Mouse (Mus musculus) embryonic facial prominence, embryonic 11.5 days (tissue): Measurements from ENCODE around the gene Megf6. TPM values are rescaled to one million over a fixed set of nuclear protein-coding genes. Genes with fewer than 3 reads are reported as not detected.

Source experiments
- ATAC-seq: fragments of 200-750 bp; cut with Nextera tagmentation; replicated peaks from 2 replicates; pipeline ENCODE4 v1.8.0; 2017; ENCODE audit warnings: low read depth; ENCODE audit not compliant: insufficient number of reproducible peaks, low FRiP score, low TSS enrichment
- DNase-seq: peaks from one replicate; pipeline ENCODE4 v3.0.0-alpha.2; 2015; ENCODE audit warnings: low spot score
- H3K27ac ChIP-seq: fragments of 300-500 bp; sonication (generic); replicated peaks from 2 replicates; pipeline ENCODE4 v1.5.1; 2014; ENCODE audit warnings: mild to moderate bottlenecking, low read depth, low read length, control low read depth
- H3K27me3 ChIP-seq: fragments of 300-500 bp; sonication (generic); 2 replicates; pipeline ENCODE4 v1.6.1; 2014; ENCODE audit warnings: mild to moderate bottlenecking, low read length, moderate library complexity, mixed read lengths; ENCODE audit not compliant: control insufficient read depth, insufficient read depth
- H3K36me3 ChIP-seq: fragments of 300-500 bp; sonication (generic); replicated peaks from 2 replicates; pipeline ENCODE4 v1.6.1; 2014; ENCODE audit warnings: low read depth, mild to moderate bottlenecking, low read length, moderate library complexity, mixed read lengths; ENCODE audit not compliant: control insufficient read depth, insufficient read depth
- H3K4me1 ChIP-seq: fragments of 300-500 bp; sonication (generic); 2 replicates; pipeline ENCODE4 v1.6.1; 2014; ENCODE audit warnings: low read length, mixed read lengths; ENCODE audit not compliant: control insufficient read depth, insufficient read depth
- H3K4me2 ChIP-seq: fragments of 300-500 bp; sonication (generic); 2 replicates; pipeline ENCODE4 v1.6.1; 2014; ENCODE audit warnings: low read depth, mild to moderate bottlenecking, control low read depth, low read length, moderate library complexity
- H3K4me3 ChIP-seq: fragments of 300-500 bp; sonication (generic); 2 replicates; pipeline ENCODE4 v1.5.1; 2014; ENCODE audit warnings: low read depth, low read length, control low read depth
- H3K9ac ChIP-seq: fragments of 300-500 bp; sonication (generic); replicated peaks from 2 replicates; pipeline ENCODE4 v1.6.1; 2014; ENCODE audit warnings: mild to moderate bottlenecking, control low read depth, low read length
- H3K9me3 ChIP-seq: fragments of 300-500 bp; sonication (generic); replicated peaks from 2 replicates; pipeline ENCODE4 v1.6.1; 2016; ENCODE audit warnings: mild to moderate bottlenecking, low read length, inconsistent platforms, mixed read lengths; ENCODE audit not compliant: control insufficient read depth
- WGBS: fragments of 180-500 bp; shearing (Covaris S2); extraction: QIAGEN DNeasy Blood & Tissue Kit; methylation state at CpG from one replicate; pipeline ENCODE4 v1.1.7; 2014; 5-methylcytosine and 5-hydroxymethylcytosine counted together
- polyA plus RNA-seq: library from polyadenylated mRNA; unstranded; fragments of >200 nt; fragmentation: Nextera tagmentation; extraction: Ambion mirVana; gene quantifications from 2 replicates; pipeline ENCODE4 v1.2.1, GENCODE M21; 2014

The Megf6 gene
- polyA plus RNA-seq, 1 experiment from 2014 or later, result 17.6 TPM

DNA sequence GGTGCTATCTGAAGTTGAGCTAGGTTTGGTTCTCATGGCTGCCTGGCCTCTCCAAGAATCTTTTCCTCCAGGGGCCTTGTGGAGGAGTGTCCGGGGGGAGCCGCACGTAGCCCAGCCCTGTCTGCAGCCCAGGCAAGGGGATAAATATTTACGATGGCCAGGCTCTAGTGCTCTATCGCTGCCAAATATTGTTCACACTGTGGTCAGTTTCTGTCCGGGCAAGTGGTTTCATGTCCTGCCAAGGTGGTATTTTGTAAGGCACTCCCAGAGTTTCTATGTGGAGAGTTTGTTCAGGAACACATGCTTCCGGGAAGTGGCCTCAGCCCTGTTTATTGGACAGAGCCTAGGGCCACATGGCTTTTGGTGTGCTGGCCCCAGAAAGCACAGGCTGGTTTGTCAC, 10.5 kb downstream of the Megf6 start:
- Histone ChIP-seq H3K27me3 (no peaks in the 10 kb centered on the region), H3K4me3 (no peak overlapping the region), H3K9me3 (no peaks in the 10 kb centered on the region), H3K36me3 (0 out of 2 replicates have a peak, but pooled peaks cover 2% of the 10 kb centered on the region), H3K27ac (no peak overlapping the region), H3K4me1 (no peaks in the 10 kb centered on the region), H3K9ac (no peak overlapping the region), H3K4me2 (no peak overlapping the region)
- 85% methylated on average over 7 of the region's 7 CpGs for WGBS
- DNase-seq, result no peak
- ATAC-seq, result no peak

DNA sequence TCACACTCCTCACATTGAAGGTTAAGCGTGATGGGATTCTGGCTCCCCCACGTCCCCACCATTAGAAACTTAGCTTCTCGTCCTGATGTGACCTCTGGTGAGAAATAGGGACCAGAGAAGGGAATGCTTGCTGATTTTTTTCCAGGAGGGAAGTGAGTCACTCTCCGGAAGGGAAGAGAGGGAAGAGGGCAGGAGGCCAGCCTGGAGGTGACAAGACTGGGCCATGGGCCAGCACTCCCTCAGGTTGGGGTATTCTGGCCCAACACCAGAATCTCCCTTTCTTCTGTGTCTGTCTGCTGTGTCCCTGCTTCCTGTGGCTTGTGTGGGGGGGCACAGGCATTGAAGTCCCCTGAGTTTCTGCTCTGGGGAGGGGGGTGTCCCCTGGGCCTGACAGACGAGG, 13.0 kb downstream of the Megf6 start:
- H3K36me3 ChIP-seq, result 0 out of 2 replicates have a peak, but pooled peaks cover 2% of the 10 kb centered on the region
- no peaks in the 10 kb centered on the region for H3K9me3 ChIP-seq
- no peak overlapping the region for H3K4me2 ChIP-seq
- H3K4me1 ChIP-seq, result no peaks in the 10 kb centered on the region
- no peak overlapping the region for H3K9ac ChIP-seq
- no peak overlapping the region for H3K27ac ChIP-seq
- DNase-seq (no peak), ATAC-seq (no peak)
- no peaks in the 10 kb centered on the region for H3K27me3 ChIP-seq
- H3K4me3 ChIP-seq, result no peak overlapping the region
- 70% methylated on average over 5 of the region's 5 CpGs for WGBS

DNA sequence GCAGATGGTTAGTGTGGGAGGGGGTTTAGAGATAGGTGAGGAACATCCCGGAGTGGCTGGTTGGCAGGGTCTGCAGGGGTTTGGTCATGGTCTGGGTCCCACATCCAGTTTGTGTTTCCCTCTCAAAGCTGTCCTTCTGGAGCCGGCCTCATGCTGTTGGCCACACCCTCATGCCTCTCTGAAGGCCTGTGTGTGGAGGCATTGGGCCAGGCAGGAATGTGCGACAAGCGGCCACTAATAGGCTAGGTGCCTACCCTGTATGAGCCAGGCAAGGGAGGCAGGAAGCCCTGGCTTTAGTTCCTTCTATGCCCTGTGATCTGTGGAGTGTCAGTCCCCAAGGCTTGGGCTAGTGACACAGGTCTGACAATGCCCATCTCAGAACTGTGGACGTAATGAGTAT, 14.5 kb downstream of the Megf6 start:
- ATAC-seq (no peak), DNase-seq (no peak)
- Histone ChIP-seq H3K9me3 (no peaks in the 10 kb centered on the region), H3K4me3 (no peak overlapping the region), H3K36me3 (0 out of 2 replicates have a peak, but pooled peaks cover 2% of the 10 kb centered on the region), H3K4me2 (no peak overlapping the region), H3K4me1 (no peaks in the 10 kb centered on the region), H3K9ac (no peak overlapping the region), H3K27ac (no peak overlapping the region), H3K27me3 (no peaks in the 10 kb centered on the region)
- WGBS, result 82% methylated on average over 5 of the region's 5 CpGs

DNA sequence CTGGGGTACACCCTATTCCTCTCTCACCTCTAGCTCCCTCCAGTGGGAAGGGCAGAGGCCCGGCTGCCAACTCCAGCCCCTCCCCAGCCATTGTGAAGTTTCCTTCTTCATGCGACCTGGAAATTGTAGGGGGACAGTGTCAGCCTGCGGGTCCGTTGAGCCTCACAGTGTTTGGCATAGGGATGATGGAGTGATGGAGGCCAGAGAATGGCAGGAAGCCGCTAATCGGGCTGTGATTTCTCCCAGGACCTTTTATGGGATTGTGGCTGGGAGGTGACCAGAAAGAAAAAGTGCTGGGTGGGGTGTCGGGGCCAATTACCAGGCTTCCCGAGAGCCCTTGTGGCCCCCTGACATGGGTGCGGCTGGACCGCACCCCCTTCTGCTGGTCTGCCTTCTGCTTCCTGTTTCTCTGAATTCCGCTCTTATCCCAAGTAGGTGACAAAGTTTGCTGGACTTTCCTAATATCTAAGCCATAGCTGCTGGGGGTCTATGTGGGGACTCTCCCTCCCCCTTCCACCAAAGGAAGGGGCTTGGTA, 15.5 kb downstream of the Megf6 start:
- Histone ChIP-seq H3K9me3 (no peaks in the 10 kb centered on the region), H3K27ac (no peak overlapping the region), H3K27me3 (no peaks in the 10 kb centered on the region), H3K4me3 (no peak overlapping the region), H3K9ac (no peak overlapping the region), H3K4me1 (no peaks in the 10 kb centered on the region), H3K4me2 (no peak overlapping the region), H3K36me3 (0 out of 2 replicates have a peak, but pooled peaks cover 2% of the 10 kb centered on the region)
- ATAC-seq, result no peak
- 82% methylated on average over 11 of the region's 11 CpGs for WGBS
- DNase-seq, result no peak

DNA sequence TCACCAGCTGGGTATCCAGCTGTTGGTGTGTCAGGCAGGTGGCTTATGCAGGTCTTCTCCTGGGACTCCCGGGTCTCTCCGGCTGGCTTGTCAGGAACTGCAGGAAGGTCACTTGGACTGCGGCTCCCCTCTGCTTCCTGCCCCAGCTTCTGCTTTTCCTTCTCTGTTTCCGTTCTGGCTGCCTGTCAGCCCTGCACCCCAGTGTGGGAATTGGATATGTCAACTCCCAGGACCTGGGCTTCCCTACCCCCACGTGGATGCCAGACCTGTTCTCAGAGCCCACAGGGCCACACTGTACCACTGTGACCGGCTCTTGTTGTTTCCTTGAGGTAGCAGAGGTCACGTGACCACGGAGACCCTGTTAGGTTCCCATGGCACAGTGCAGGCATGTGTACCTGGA, 18.4 kb downstream of the Megf6 start:
- Histone ChIP-seq H3K36me3 (no peaks in the 10 kb centered on the region; the same call in 1 of the 2 replicates), H3K27ac (no peak overlapping the region), H3K4me3 (no peak overlapping the region), H3K4me2 (no peak overlapping the region), H3K4me1 (no peaks in the 10 kb centered on the region), H3K27me3 (no peaks in the 10 kb centered on the region), H3K9me3 (no peaks in the 10 kb centered on the region), H3K9ac (no peak overlapping the region)
- 69% methylated on average over 8 of the region's 8 CpGs for WGBS
- ATAC-seq (no peak), DNase-seq (no peak)

DNA sequence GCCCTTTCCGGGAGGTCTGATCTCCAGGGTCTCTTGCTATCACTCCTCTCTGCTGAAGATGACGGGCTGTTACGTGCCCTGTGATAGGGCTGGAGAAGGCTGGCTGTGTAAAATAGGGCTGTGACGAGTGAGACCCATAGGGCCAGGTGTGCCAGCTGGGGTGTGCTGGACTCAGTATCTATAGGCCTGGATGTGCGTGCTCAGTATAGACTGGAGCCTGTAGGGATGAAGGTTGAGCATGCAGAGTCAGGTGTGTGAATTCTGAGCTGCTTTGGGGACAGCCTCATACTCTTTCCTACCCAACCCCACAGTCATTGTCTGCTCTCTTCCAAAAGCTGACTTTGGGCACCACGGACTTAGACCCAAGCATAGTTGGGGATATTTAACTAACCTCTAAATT, 27.4 kb downstream of the Megf6 start:
- H3K9me3 ChIP-seq, result no peaks in the 10 kb centered on the region
- H3K36me3 ChIP-seq, result no peaks in the 10 kb centered on the region; the same call in 1 of the 2 replicates
- H3K9ac ChIP-seq, result no peak overlapping the region
- H3K4me1 ChIP-seq, result peaks cover 13% of the 10 kb centered on the region
- H3K4me2 ChIP-seq, result no peak overlapping the region
- peak overlapping the region; percentile 39; the same call in 1 of the 2 replicates for H3K27ac ChIP-seq
- H3K27me3 ChIP-seq, result no peaks in the 10 kb centered on the region
- H3K4me3 ChIP-seq, result no peak overlapping the region
- no peak for DNase-seq
- 0 out of 2 replicates have a peak, but pooled peaks have one; percentile 44 for ATAC-seq
- WGBS, result 30% methylated on average over 6 of the region's 6 CpGs

DNA sequence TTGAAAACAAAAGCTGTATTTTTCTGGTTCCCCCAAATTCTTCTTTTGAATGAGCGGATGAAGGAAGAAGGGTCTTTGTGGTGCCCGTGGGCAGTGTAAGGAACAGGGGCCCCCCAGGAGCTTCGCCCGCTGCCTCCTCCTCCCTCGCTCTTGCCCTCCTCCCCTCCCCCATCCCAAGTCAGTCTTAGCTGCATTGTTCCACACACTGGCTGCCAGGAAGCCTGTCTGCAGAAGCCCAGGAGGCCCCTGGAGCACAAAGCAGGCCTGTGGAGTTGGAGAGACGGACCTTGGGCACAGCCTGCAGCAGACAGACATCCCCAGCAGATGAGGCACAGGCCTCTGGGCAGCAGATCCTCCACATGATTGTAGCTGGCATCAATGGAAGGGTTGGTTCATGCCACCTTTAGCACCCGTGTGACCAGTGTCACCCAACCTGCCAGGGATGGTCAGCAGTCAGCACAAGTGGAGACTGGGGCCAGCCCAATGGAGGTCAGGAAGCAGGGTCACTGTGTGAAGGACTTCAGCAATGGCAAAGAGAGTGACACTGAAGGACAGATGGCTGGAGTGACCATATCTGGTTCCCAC, 27.9 kb downstream of the Megf6 start:
- H3K4me2 ChIP-seq, result peak overlapping the region; percentile 8; the same call in 1 of the 2 replicates
- peak; percentile 45 for DNase-seq
- ATAC-seq, result peak; percentile 44; the same call in 1 of the 2 replicates

DNA sequence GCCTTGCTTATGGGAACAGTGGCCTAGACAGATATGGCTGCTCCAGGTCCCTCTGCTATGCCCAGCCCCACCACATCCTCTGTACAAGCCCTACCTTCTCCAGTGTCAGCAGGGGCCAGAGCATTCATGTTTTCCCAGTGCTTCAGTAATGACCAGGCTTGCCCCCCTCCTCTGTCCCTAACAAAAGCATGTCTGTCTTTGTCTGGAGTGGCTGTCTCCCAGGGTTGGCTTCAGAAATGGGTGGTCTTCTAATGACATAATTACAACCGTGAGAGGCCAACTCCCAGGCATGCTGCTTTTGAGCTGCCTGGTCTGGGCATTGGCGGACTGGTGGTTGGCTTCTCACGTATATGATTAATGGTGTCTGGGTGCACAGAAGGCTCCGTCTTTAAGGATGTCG, 31.0 kb downstream of the Megf6 start:
- H3K27ac ChIP-seq, result no peak overlapping the region
- ATAC-seq, result no peak
- no peak overlapping the region for H3K4me3 ChIP-seq
- no peaks in the 10 kb centered on the region for H3K27me3 ChIP-seq
- no peak overlapping the region for H3K9ac ChIP-seq
- 64% methylated on average over 5 of the region's 5 CpGs for WGBS
- H3K4me2 ChIP-seq, result no peak overlapping the region
- no peaks in the 10 kb centered on the region for H3K36me3 ChIP-seq
- peaks cover 13% of the 10 kb centered on the region for H3K4me1 ChIP-seq
- no peaks in the 10 kb centered on the region for H3K9me3 ChIP-seq
- DNase-seq, result no peak

More for the DNA sequence above, 27.9 kb downstream of the Megf6 start:
- peak overlapping the region; percentile 37 for H3K9ac ChIP-seq
- no peaks in the 10 kb centered on the region for H3K27me3 ChIP-seq
- WGBS, result 25% methylated on average over 7 of the region's 7 CpGs
- H3K4me1 ChIP-seq, result peaks cover 13% of the 10 kb centered on the region
- no peaks in the 10 kb centered on the region; the same call in 1 of the 2 replicates for H3K36me3 ChIP-seq
- H3K9me3 ChIP-seq, result no peaks in the 10 kb centered on the region
- H3K4me3 ChIP-seq, result no peak overlapping the region
- peak overlapping the region; percentile 86 for H3K27ac ChIP-seq
